Mouse (Mus musculus): ENCODE measurements around the gene Fam107a. TPM values are rescaled to one million over a fixed set of nuclear protein-coding genes. Genes with fewer than 3 reads are reported as not detected.

The Fam107a gene
- polyA plus RNA-seq (2014; fragmentation: Illumina TruSeq; extraction: RNeasy Lipid Tissue Mini Kit (QIAGEN cat#74804); ENCODE audit: low read depth, low replicate concordance): 4.2 TPM

GRCm38 (mm10) chr14:8317194-8318097 is at the start of gene Fam107a:
Gene Fam107a (minus strand): TSS chr14:8318023.

GRCm38 (mm10) chr14:8259166-8259565 is 58.7 kb downstream of the Fam107a start, which contains the start of gene Acox2:
Gene Acox2 (minus strand): TSS chr14:8259353.

Other genes with a start within 250 kb of the Fam107a start
- 35.8 TPM for gene Rpp14, start 237.7 kb downstream of the Fam107a start, polyA plus RNA-seq (2014; fragmentation: Illumina TruSeq; extraction: RNeasy Lipid Tissue Mini Kit (QIAGEN cat#74804); ENCODE audit: low read depth, low replicate concordance)
- gene Pxk, start 219.8 kb downstream of the Fam107a start, polyA plus RNA-seq (2014; fragmentation: Illumina TruSeq; extraction: RNeasy Lipid Tissue Mini Kit (QIAGEN cat#74804); ENCODE audit: low read depth, low replicate concordance): 25.0 TPM
- gene Pdhb, start 145.0 kb downstream of the Fam107a start, polyA plus RNA-seq (2014; fragmentation: Illumina TruSeq; extraction: RNeasy Lipid Tissue Mini Kit (QIAGEN cat#74804); ENCODE audit: low read depth, low replicate concordance): 840 TPM
- gene Kctd6, start 103.9 kb downstream of the Fam107a start, polyA plus RNA-seq (2014; fragmentation: Illumina TruSeq; extraction: RNeasy Lipid Tissue Mini Kit (QIAGEN cat#74804); ENCODE audit: low read depth, low replicate concordance): 13.6 TPM
- 1.1 TPM for gene Acox2, start 58.7 kb downstream of the Fam107a start, polyA plus RNA-seq (2014; fragmentation: Illumina TruSeq; extraction: RNeasy Lipid Tissue Mini Kit (QIAGEN cat#74804); ENCODE audit: low read depth, low replicate concordance)
- gene Oit1, start 60.7 kb upstream of the Fam107a start, polyA plus RNA-seq (2014; fragmentation: Illumina TruSeq; extraction: RNeasy Lipid Tissue Mini Kit (QIAGEN cat#74804); ENCODE audit: low read depth, low replicate concordance): not detected

Measured in heart, adult 10 weeks (tissue).